In genomic region chr15:83375136-83375535, GRCm38 (mm10) we compare ENCODE assay signal across 9 mouse cellular contexts. TPM values are rescaled to one million over a fixed set of nuclear protein-coding genes. Genes with fewer than 3 reads are reported as not detected.
A peak's percentile ranks its signal among the peaks of the same experiment; 100 is the strongest.
DNase-seq lines count a peak whose midpoint lies in the region; ATAC-seq and TF ChIP-seq lines count a peak whose summit lies in the region.
"Had no signal": no experiment of that assay in that cellular context is flagged by ENCODE, and none has a peak within 500 bp of the region (broad histone marks: within the 10 kb centered on the region; RNA-seq: fewer than 3 reads in every experiment).

No protein-coding gene starts in this region.

- H3K4me2 ChIP-seq in hindbrain, embryonic 14.5 days (replicated peaks): no peak overlapping the region
- H3K4me2 ChIP-seq in hindbrain, embryonic 16.5 days (ENCODE audit: low read length): no peak overlapping the region
- H3K4me2 ChIP-seq in lung, postnatal 0 days (replicated peaks; ENCODE audit: low read depth, low read length): no peak overlapping the region

- H3K27ac ChIP-seq in hindbrain, embryonic 14.5 days: no peak overlapping the region
- H3K27ac ChIP-seq in hindbrain, embryonic 16.5 days (ENCODE audit: low read depth, low read length): no peak overlapping the region
- H3K27ac ChIP-seq in bone marrow, adult 2 months (ENCODE audit: control insufficient read depth, insufficient read depth, low read depth, low read length, poor library complexity): peak overlapping the region; percentile 92
- no peak overlapping the region for H3K27ac ChIP-seq in lung, postnatal 0 days (ENCODE audit: low read length)
- peak overlapping the region; percentile 21; the same call in 1 of the 2 replicates for H3K27ac ChIP-seq in spleen, adult 2 months (ENCODE audit: insufficient read depth, low read length)

- H3K9me3 ChIP-seq in hindbrain, embryonic 14.5 days (ENCODE audit: control insufficient read depth, low read length): no peaks in the 10 kb centered on the region
- H3K9me3 ChIP-seq in hindbrain, embryonic 16.5 days (ENCODE audit: control insufficient read depth, low read length): no peaks in the 10 kb centered on the region
- no peaks in the 10 kb centered on the region for H3K9me3 ChIP-seq in erythroblast, embryonic 14.5 days (ENCODE audit: control insufficient read depth, low read length)
- no peaks in the 10 kb centered on the region for H3K9me3 ChIP-seq in lung, postnatal 0 days (ENCODE audit: low read length)

- no peak overlapping the region for H3K4me3 ChIP-seq in hindbrain, embryonic 14.5 days (replicated peaks; ENCODE audit: low read length)
- H3K4me3 ChIP-seq in hindbrain, embryonic 16.5 days (ENCODE audit: low read length): no peak overlapping the region
- peak overlapping the region; percentile 57 for H3K4me3 ChIP-seq in bone marrow, adult 2 months (replicated peaks; ENCODE audit: control insufficient read depth, low read depth, low read length)
- peak overlapping the region; percentile 54 for H3K4me3 ChIP-seq in erythroblast, embryonic 14.5 days (replicated peaks)
- H3K4me3 ChIP-seq in lung, postnatal 0 days (ENCODE audit: low read depth, low read length): no peak overlapping the region
- no peak overlapping the region for H3K4me3 ChIP-seq in spleen, adult 2 months (ENCODE audit: extremely low read depth, insufficient read depth, insufficient read length)
- H3K4me3 ChIP-seq: myocyte had no signal

- no peak for TF ChIP-seq EP300 in lung, postnatal 0 days (IDR thresholded peaks at IDR 0.05)

- intact Hi-C loops in heart, postnatal 14 days (cut with DNase I): loop anchor here (5.0 kb wide), 1 partner anchor 163 kb away; no protein-coding TSS in a partner anchor

- H3K36me3 ChIP-seq in hindbrain, embryonic 14.5 days (replicated peaks; ENCODE audit: control insufficient read depth, insufficient read depth): 0 out of 2 replicates have a peak, but pooled peaks cover 3% of the 10 kb centered on the region
- no peaks in the 10 kb centered on the region; the same call in 1 of the 2 replicates for H3K36me3 ChIP-seq in hindbrain, embryonic 16.5 days (ENCODE audit: control insufficient read depth, insufficient read depth, low read length)
- peaks cover 83% of the 10 kb centered on the region for H3K36me3 ChIP-seq in erythroblast, embryonic 14.5 days (ENCODE audit: control insufficient read depth)
- H3K36me3 ChIP-seq in lung, postnatal 0 days (ENCODE audit: insufficient read depth, low read length): peaks cover 26% of the 10 kb centered on the region; the same call in 1 of the 2 replicates
- H3K36me3 ChIP-seq in spleen, adult 2 months (ENCODE audit: control insufficient read depth, insufficient read depth, low read length): peaks cover 13% of the 10 kb centered on the region

- 73% methylated on average over 4 of the region's 4 CpGs for WGBS in hindbrain, embryonic 14.5 days
- 72% methylated on average over 4 of the region's 4 CpGs for WGBS in hindbrain, embryonic 16.5 days
- 51% methylated on average over 4 of the region's 4 CpGs for WGBS in bone marrow, adult 2 months
- whole genome bisulfite sequencing in lung, postnatal 0 days: 49% methylated on average over 4 of the region's 4 CpGs
- WGBS in spleen, adult 2 months: 63% methylated on average over 4 of the region's 4 CpGs

- H3K9ac ChIP-seq in hindbrain, embryonic 14.5 days: no peak overlapping the region
- H3K9ac ChIP-seq in hindbrain, embryonic 16.5 days (ENCODE audit: low read depth, low read length): no peak overlapping the region
- no peak overlapping the region for H3K9ac ChIP-seq in lung, postnatal 0 days (replicated peaks; ENCODE audit: low read depth)

- 0 out of 2 replicates have a peak, but pooled peaks have one; percentile 46 for TF ChIP-seq POLR2A in bone marrow, adult 2 months (IDR thresholded peaks at IDR 0.05; ENCODE audit: borderline replicate concordance, control insufficient read depth, low read depth, low read length)
- TF ChIP-seq POLR2A in spleen, adult 2 months (IDR thresholded peaks at IDR 0.05; ENCODE audit: low read depth, low read length): no peak

- H3K4me1 ChIP-seq in hindbrain, embryonic 14.5 days (replicated peaks; ENCODE audit: control insufficient read depth, insufficient read depth, low read length): no peaks in the 10 kb centered on the region
- H3K4me1 ChIP-seq in hindbrain, embryonic 16.5 days (ENCODE audit: control insufficient read depth, insufficient read depth, low read depth, low read length): no peaks in the 10 kb centered on the region
- no peaks in the 10 kb centered on the region; the same call in 1 of the 2 replicates for H3K4me1 ChIP-seq in bone marrow, adult 2 months (ENCODE audit: control insufficient read depth, insufficient read depth, low read length)
- peaks cover 71% of the 10 kb centered on the region for H3K4me1 ChIP-seq in erythroblast, embryonic 14.5 days (ENCODE audit: control insufficient read depth)
- no peaks in the 10 kb centered on the region for H3K4me1 ChIP-seq in lung, postnatal 0 days (ENCODE audit: insufficient read depth, low read depth, low read length)
- no peaks in the 10 kb centered on the region for H3K4me1 ChIP-seq in spleen, adult 2 months (ENCODE audit: control insufficient read depth, insufficient read depth, insufficient read length)

- H3K27me3 ChIP-seq in hindbrain, embryonic 14.5 days (ENCODE audit: control insufficient read depth, insufficient read depth, low read length): no peaks in the 10 kb centered on the region
- no peaks in the 10 kb centered on the region for H3K27me3 ChIP-seq in hindbrain, embryonic 16.5 days (replicated peaks; ENCODE audit: control insufficient read depth, insufficient read depth, low read length)
- H3K27me3 ChIP-seq in erythroblast, embryonic 14.5 days (ENCODE audit: control insufficient read depth): no peaks in the 10 kb centered on the region
- no peaks in the 10 kb centered on the region for H3K27me3 ChIP-seq in lung, postnatal 0 days (replicated peaks; ENCODE audit: insufficient read depth, low read length)
- H3K27me3 ChIP-seq in spleen, adult 2 months (ENCODE audit: control insufficient read depth, insufficient read depth, low read length): no peaks in the 10 kb centered on the region

- TF ChIP-seq CTCF in bone marrow, adult 2 months (IDR thresholded peaks at IDR 0.05; ENCODE audit: control insufficient read depth, insufficient read depth, low read length): peak; percentile 66
- TF ChIP-seq CTCF in lung, postnatal 0 days (IDR thresholded peaks at IDR 0.05): peak; percentile 76
- TF ChIP-seq CTCF in spleen, adult 2 months (IDR thresholded peaks at IDR 0.05; ENCODE audit: extremely low read depth, insufficient read depth, insufficient read length, insufficient replicate concordance): peak; percentile 41; the same call in 1 of the 2 replicates

- peak; percentile 41 for DNase-seq in hindbrain, embryonic 14.5 days (ENCODE audit: low spot score)
- peak; percentile 77 to 87 for DNase-seq in heart, postnatal 14 days
- DNase-seq in layer of hippocampus, postnatal 10 days (ENCODE audit: low spot score in 2 of 2): peak; percentile 65 to 77
- DNase-seq in lung, postnatal 0 days (ENCODE audit: low spot score): peak; percentile 87
- DNase-seq in spleen, adult 2 months (ENCODE audit: low read depth in 1 of 2, low spot score in 2 of 2): peak in 1 of 2 experiments; percentile 23

- ATAC-seq in hindbrain, embryonic 14.5 days (ENCODE audit: low FRiP score): no peak
- no peak for ATAC-seq in hindbrain, embryonic 16.5 days
- peak; percentile 78 for ATAC-seq in lung, postnatal 0 days

RNA-seq across cellular contexts. Expression of gene Arfgap3, which starts 25.1 kb away (rescaled TPM):
- polyA plus RNA-seq in hindbrain, embryonic 14.5 days (2014; fragmentation: Nextera tagmentation; extraction: Ambion mirVana): 38.4 and 43.2 TPM in 2 replicates
- polyA plus RNA-seq in hindbrain, embryonic 16.5 days (2015; fragmentation: Nextera tagmentation; extraction: Ambion mirVana): 39.4 and 43.3 TPM in 2 replicates
- polyA plus RNA-seq in bone marrow, adult 2 months (2011; ENCODE audit: insufficient read depth, insufficient read length, low replicate concordance, missing spikeins): 7.5 and 12.1 TPM in 2 replicates
- polyA plus RNA-seq in erythroblast, embryonic 14.5 days (2012): 2.4 and 3.3 TPM in 2 replicates
- 10 to 100 TPM; 11.6 to 14.5 TPM for total RNA-seq in heart, postnatal 14 days (2021)
- 10 to 100 TPM; 19.8 to 22.7 TPM for total RNA-seq in layer of hippocampus, postnatal 10 days (2021)
- 41.1 and 44.2 TPM in 2 replicates for polyA plus RNA-seq in lung, postnatal 0 days (2015; fragmentation: Nextera tagmentation; extraction: Ambion mirVana)
- 14.6 TPM in 2 replicates for polyA plus RNA-seq in spleen, adult 2 months (2012; rRNA removed)

Comparison
In these comparisons a context has a peak if more than half of its experiments do, and no peak if none do; other contexts are left out.
1. H3K27ac ChIP-seq: peak in bone marrow, adult 2 months (single experiment) and spleen, adult 2 months (single experiment); none in hindbrain, embryonic 14.5 days (single experiment), hindbrain, embryonic 16.5 days (single experiment) and lung, postnatal 0 days (single experiment).
2. H3K4me3 ChIP-seq: peak in bone marrow, adult 2 months (single experiment) and erythroblast, embryonic 14.5 days (single experiment); none in hindbrain, embryonic 14.5 days (single experiment), hindbrain, embryonic 16.5 days (single experiment), lung, postnatal 0 days (single experiment) and spleen, adult 2 months (single experiment).
3. Peak in every context shown above with its lines, with median percentiles within 50 percentile points of each other: CTCF ChIP-seq.